In the genomic region with DNA sequence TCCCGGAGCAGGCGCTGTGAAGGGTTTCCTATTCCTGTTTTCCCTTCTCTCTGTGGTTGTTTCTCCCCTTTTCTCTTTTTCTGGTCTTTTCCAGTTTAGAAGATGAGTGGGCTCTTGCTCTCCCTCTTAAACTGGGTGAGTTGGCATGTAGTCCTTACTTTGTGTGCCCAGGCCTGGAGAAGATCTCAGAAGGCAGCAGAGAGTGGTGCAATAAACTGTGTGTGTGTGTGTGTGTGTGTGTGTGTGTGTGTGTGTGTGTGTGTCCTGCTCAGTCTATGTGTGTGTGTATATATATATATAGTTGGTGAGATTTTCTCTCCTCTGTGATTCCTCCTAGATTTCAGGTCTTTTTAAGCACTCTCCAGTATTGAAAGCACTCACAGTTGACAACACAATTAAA, we compare ENCODE assay signal across 8 mouse cellular contexts. TPM values are rescaled to one million over a fixed set of nuclear protein-coding genes. Genes with fewer than 3 reads are reported as not detected.
DNase-seq lines count a peak whose midpoint lies in the region; ATAC-seq and TF ChIP-seq lines count a peak whose summit lies in the region.

No protein-coding gene starts in this region.

- peak overlapping the region; percentile 83 for H3K4me3 ChIP-seq in left cerebral cortex, adult 2 months
- peak overlapping the region; percentile 71 for H3K4me3 ChIP-seq in forebrain, embryonic 12.5 days (replicated peaks)
- peak overlapping the region; percentile 59 for H3K4me3 ChIP-seq in limb, embryonic 10.5 days
- peak overlapping the region; percentile 60 for H3K4me3 ChIP-seq in neural tube, embryonic 14.5 days (ENCODE audit: low read depth, low read length)

- peak overlapping the region; percentile 91 for H3K27ac ChIP-seq in left cerebral cortex, adult 2 months
- H3K27ac ChIP-seq in forebrain, embryonic 12.5 days, result peak overlapping the region; percentile 71
- H3K27ac ChIP-seq in limb, embryonic 10.5 days, result no peak overlapping the region; the same call in 1 of the 2 replicates
- peak overlapping the region; percentile 69 for H3K27ac ChIP-seq in neural tube, embryonic 14.5 days (ENCODE audit: low read depth, low read length)

- no peaks in the 10 kb centered on the region for H3K9me3 ChIP-seq in forebrain, embryonic 12.5 days
- H3K9me3 ChIP-seq in limb, embryonic 10.5 days (replicated peaks), result no peaks in the 10 kb centered on the region
- no peaks in the 10 kb centered on the region for H3K9me3 ChIP-seq in neural tube, embryonic 14.5 days (ENCODE audit: control insufficient read depth, low read length)

- H3K4me2 ChIP-seq in forebrain, embryonic 12.5 days, result peak overlapping the region; percentile 96
- peak overlapping the region; percentile 76 for H3K4me2 ChIP-seq in neural tube, embryonic 14.5 days (ENCODE audit: low read depth, low read length)

- 0% methylated on average over 2 of the region's 2 CpGs for WGBS in forebrain, embryonic 12.5 days
- 5% methylated on average over 2 of the region's 2 CpGs for WGBS in limb, embryonic 10.5 days
- WGBS in neural tube, embryonic 14.5 days, result 0% methylated on average over 2 of the region's 2 CpGs

- peak; percentile 28 for ATAC-seq in forebrain, embryonic 12.5 days (ENCODE audit: low FRiP score)
- peak; percentile 29; the same call in 1 of the 2 replicates for ATAC-seq in neural tube, embryonic 14.5 days (ENCODE audit: low read depth)

- H3K4me1 ChIP-seq in forebrain, embryonic 12.5 days, result peaks cover 8% of the 10 kb centered on the region; the same call in 1 of the 2 replicates
- peaks cover 9% of the 10 kb centered on the region for H3K4me1 ChIP-seq in limb, embryonic 10.5 days
- no peaks in the 10 kb centered on the region for H3K4me1 ChIP-seq in neural tube, embryonic 14.5 days (ENCODE audit: control insufficient read depth, insufficient read depth, low read length)

- intact Hi-C loops in left cerebral cortex, adult 2 months (cut with DNase I), result loop anchor here (2.0 to 5.0 kb wide), 10 partner anchors 122 to 803 kb away; no protein-coding TSS in a partner anchor
- intact Hi-C loops in left cerebral cortex, postnatal 36 days (cut with DNase I), result loop anchor here (5.0 kb wide), 2 partner anchors 317 to 422 kb away; no protein-coding TSS in a partner anchor

- peak overlapping the region; percentile 69 for H3K9ac ChIP-seq in forebrain, embryonic 12.5 days
- H3K9ac ChIP-seq in neural tube, embryonic 14.5 days (replicated peaks; ENCODE audit: low read depth, low read length), result peak overlapping the region; percentile 68

- no peak; the same call in 1 of the 2 replicates for TF ChIP-seq CTCF in left cerebral cortex, adult 2 months (IDR thresholded peaks at IDR 0.05)

- DNase-seq in left cerebral cortex, adult 2 months (ENCODE audit: extremely low spot score in 1 of 2, low spot score in 2 of 2), result no peak
- DNase-seq in left cerebral cortex, adult 9 months (ENCODE audit: low spot score in 2 of 2), result no peak
- no peak for DNase-seq in limb, embryonic 10.5 days (ENCODE audit: low spot score)
- DNase-seq in cerebellum, adult 8-10 months, result no peak
- no peak for DNase-seq in left cerebral cortex, postnatal 36 days (ENCODE audit: low spot score in 2 of 2)
- no peak for DNase-seq in spleen, postnatal 14 days (ENCODE audit: low spot score in 2 of 2)

- no peaks in the 10 kb centered on the region for H3K36me3 ChIP-seq in forebrain, embryonic 12.5 days (replicated peaks)
- no peaks in the 10 kb centered on the region for H3K36me3 ChIP-seq in limb, embryonic 10.5 days
- no peaks in the 10 kb centered on the region for H3K36me3 ChIP-seq in neural tube, embryonic 14.5 days (ENCODE audit: control insufficient read depth, insufficient read depth, low read length)

- no peaks in the 10 kb centered on the region for H3K27me3 ChIP-seq in forebrain, embryonic 12.5 days
- peaks cover 53% of the 10 kb centered on the region for H3K27me3 ChIP-seq in limb, embryonic 10.5 days (ENCODE audit: low read depth, poor library complexity, severe bottlenecking)
- H3K27me3 ChIP-seq in neural tube, embryonic 14.5 days (ENCODE audit: control insufficient read depth, insufficient read depth, low read length), result no peaks in the 10 kb centered on the region

RNA-seq across cellular contexts. Expression of a gene that starts 0.5 kb away (rescaled TPM):
- 10 to 100 TPM; 37.8 to 41.2 TPM for total RNA-seq in left cerebral cortex, adult 2 months (2021)
- 6.3 and 8.0 TPM in 2 replicates for polyA plus RNA-seq in forebrain, embryonic 12.5 days (2016; fragmentation: Nextera tagmentation; extraction: Ambion mirVana)
- polyA plus RNA-seq in limb, embryonic 10.5 days (2016; fragmentation: Nextera tagmentation; extraction: Ambion mirVana), result 0.06 and 0.20 TPM in 2 replicates
- 17.1 and 17.9 TPM in 2 replicates for polyA plus RNA-seq in neural tube, embryonic 14.5 days (2014; fragmentation: Nextera tagmentation; extraction: Ambion mirVana)
- 10 to 100 TPM; 38.9 to 40.2 TPM for total RNA-seq in left cerebral cortex, postnatal 36 days (2021)
